Mouse (Mus musculus): ENCODE measurements around the gene Trim50.

The Trim50 gene

DNA sequence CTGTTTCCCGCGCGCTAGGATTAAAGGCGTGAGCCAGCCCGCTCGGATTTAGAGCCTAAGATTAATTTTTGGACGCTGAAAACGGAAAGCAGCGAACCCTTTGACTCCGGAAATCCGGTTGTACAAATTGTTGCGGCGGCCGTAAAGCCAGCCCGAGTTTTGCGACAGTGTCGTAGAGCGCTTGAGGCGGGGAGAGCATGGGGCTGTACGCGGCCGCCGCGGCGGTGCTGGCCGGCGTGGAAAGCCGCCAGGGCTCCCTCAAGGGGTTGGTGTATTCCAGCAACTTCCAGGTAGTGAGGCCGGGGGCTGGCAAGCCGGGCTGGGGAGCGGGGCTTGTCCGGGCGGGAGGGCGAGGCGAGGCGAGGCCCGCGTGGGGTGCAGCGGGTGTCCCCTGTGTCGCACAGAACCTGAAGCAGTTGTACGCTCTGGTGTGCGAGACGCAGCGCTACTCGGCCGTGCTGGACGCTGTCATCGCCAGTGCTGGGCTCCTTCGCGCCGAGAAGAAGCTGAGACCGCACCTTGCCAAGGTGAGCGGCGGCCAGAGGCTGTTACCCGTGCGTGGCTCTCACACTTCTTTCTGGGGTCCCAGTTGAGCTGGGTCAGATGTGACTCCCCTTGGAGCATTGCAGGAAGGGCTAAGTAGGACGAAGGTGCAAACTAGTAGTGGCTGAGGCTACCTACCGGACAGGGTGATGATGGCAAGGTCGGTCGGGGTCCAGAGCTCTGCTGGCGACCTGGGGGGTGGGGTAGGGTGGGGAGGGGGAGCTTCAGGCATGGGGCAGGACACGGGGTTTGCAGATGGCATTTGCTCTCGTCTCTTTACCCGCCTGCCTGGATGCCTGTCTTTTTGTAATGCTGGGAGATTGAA lies 16.9 kb downstream of the Trim50 start, which contains the start of gene Nsun5:
TSS of gene Nsun5 (plus strand) at position 167 of the 868 bp plus-strand sequence.
- peak; percentile 85 to 95 for DNase-seq

DNA sequence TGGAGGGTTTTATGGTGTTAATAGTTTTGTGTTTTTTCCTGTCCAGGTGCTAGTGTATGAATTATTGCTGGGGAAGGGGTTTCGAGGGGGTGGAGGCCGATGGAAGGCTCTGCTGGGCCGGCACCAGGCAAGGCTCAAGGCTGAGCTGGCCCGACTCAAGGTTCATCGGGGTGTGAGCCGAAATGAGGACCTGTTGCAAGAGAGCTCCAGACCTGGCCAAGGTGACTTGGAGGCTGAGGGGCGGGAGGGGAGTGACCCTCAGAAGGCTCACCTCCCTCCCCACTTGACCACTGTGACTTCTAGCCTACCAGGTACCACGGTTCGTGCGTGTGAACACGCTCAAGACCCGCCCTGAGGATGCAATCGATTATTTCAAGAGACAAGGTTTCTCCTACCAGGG lies 18.1 kb downstream of the Trim50 start:
- no peak for DNase-seq

DNA sequence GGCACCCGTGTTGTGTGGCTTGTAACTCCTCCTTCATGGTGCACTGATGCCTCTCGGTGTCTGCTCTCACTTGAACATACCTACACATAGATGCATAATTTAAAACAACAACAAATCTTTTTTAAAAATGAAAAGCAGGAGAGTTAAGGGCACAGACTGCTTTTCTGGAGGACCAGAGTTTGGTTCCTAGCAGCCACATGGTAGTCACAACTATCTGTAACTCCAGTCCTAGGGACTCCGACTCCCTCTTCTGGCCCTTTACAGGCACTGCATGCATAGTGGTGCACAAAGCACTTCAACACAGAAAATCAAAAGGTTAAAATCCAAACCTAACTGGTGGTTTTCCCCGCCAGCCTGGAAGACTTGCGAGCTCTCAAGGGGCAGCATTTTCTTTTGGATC lies 20.5 kb downstream of the Trim50 start:
- no peak for DNase-seq

DNA sequence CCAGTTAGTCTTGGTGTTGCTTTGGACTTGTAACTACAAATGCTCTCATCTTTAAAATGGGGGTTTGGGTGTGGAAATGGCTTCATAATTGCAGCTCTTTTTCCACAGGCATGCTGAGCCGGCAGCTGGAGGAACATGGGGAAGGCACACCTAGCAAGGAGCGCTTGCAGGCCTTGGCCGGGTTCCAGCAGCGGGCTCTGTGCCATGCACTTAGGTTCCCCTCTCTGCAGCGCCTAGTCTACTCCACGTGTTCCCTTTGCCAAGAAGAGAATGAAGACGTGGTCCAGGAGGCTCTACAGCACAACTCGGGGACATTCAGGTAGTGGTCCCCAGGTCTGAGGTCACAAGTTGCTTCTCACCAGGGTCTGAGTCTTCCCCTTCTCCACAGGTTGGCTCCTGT lies 22.1 kb downstream of the Trim50 start:
- DNase-seq: no peak

DNA sequence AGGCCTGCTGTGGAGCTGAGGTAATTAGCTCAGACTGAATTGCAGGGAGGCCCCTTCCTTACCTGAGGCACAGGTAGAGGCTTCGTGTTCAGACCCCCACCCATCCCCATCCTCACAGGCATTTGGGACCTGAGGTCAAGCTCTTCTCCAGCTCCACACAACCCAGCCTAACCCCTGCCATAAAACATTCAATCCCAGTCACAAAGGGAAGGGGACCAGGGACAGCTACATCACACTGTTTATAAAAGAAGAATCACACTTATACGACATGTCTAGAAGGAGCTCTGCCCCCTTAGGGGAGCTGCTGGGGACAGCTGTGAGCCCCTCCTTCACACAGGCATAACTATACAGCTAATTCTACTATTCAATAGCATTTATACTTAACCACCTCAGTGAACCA lies 23.2 kb downstream of the Trim50 start:
- no peak for DNase-seq

DNA sequence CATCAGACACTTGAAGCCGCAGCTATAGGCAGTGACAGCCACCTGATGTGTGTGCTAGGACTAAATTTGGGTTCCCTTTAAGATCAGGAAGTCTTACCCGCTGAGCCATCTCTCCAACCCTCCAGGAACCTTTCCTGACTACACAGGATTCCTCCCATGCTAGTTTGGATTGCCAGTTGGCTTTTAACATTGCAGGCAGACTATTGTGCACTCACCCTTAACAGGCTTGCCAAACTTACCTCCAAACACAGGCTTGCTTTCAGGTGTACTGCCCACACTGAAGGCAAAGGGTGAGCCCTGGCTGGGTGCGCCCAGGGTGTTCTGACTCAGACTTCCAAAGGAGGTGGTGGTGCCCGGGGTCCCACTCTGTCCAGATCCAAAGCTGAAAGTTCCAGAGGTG lies 27.6 kb downstream of the Trim50 start:
- DNase-seq: no peak

DNA sequence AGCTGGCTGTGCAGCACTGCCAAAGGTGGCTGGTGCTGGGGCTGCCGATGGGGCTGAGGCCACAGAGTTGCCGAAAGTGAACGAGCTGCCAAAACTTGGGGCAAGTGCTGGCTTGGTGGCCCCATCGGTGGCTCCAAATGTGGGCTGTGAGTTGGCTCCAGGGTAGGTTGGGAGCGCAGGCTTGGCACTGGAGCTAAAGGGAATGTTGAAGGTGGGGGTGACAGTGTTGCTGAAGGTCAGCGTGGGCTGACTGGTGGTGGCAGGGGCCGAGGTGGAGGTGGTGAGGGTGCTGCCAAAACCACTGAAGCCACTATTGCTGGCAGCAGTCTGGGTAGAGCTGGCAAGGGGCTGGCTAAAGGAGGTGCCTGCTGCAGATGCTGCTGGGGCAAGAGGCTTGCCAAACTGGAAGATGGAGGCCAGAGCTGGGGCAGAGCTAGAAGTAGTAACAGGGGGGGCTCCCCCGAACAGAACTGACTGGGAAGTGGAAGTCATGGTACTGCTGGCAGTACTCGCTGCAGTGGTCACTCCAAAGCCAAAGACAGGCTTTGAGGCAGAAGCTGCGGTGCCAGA lies 28.3 kb downstream of the Trim50 start:
- no peak for DNase-seq

DNA sequence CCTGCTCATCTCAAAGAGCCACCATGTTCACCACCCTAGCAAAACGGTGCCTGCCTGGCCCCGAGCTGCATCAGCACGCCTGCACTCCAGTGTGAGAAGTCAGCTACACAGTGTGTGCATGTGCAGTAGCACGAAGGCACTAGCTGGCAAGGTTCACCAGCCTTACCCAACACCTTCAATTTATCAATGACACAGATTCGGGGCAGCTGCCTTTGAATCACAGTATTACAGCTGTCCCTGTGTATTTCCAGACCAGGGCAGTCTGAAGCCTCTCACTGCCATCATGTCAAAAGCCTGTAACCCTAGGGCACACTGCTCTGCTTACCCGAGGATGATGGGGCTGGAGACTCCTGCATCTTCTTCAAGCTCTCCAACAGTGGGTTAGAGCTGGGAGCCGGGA lies 29.7 kb downstream of the Trim50 start:
- no peak for DNase-seq

DNA sequence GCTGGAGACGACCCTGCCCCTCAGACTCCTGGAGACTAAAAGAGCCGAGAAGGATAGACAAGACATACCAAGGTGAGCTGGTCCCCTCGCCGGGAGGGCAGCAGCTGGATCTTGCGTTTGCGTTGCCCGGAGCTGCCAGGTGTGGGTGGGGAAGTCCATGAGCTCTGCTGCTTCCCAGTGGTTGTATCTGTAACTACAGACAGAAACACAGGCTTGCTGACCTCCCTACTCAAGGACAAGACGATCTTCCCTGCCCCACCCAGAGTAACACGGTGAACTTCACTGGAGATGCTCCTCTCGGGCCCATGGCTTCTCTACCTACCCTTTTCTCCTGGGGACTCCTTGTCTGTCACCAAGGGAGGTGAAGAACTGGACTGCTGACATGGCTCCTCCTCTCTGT lies 30.7 kb downstream of the Trim50 start:
- no peak for DNase-seq

DNA sequence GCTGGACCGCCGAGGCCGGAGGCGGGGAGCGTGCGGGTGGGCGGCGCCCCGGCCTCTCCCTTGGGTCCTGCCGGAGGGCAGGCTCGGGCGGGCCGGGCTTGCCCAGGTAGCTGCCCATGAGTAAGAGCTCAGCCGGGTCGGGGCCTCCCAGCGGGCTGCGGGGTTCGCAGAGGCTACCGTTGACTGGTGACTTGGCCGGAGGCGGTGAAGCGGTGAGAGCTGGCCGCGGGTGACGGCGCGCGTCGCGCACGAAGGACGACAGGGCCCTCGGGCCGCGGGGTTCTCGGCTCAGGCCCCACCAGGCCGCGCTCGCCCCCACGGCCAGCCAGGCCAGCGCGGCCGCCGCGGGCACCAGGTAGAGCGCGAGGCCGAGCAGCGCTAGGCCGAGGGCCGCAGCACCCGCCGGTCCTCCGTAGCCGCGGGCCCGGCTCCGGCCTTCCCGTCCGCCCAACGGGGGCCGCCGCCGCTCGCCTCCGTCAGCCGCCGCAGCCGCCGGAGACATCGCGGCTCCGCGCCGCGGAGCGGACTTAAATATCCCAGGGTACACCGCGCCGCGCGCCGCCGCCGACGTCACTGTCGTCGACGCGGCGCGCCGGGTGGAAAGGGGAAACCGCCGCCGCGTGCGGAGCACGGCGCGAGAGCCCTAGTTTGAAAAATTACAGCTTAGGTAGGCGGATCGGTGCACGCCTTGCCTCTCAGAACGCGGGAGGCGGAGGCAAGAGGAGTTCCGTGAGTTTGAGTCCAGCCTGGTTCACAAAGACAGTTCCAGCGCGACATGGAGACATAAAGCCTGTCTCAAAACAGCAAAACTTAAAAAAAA lies 41.1 kb downstream of the Trim50 start, which contains the start of gene Pom121:
TSS of gene Pom121 (minus strand) at position 543 of the 820 bp plus-strand sequence.
- peak; percentile 70 to 79 for DNase-seq

DNA sequence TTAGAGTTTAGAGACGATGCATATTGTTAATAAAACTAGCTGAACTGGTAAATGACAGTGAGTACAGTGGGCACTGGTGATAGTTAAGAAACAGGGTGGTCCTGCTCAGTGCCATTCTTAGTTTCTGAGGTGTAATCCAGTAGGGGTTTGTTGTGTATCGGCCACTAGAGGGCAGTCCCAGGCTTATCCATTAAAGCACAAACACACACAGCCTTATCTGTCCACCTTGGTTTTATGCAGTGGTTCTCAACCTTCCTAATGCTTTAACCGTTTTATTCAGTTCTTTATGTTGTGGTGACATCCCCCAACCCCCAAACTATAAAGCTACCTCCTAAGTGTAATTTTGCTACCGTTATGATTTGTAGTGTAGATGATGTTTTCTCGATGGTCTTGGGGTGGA lies 42.7 kb downstream of the Trim50 start:
- DNase-seq: peak in 1 of 2 experiments; percentile 54

DNA sequence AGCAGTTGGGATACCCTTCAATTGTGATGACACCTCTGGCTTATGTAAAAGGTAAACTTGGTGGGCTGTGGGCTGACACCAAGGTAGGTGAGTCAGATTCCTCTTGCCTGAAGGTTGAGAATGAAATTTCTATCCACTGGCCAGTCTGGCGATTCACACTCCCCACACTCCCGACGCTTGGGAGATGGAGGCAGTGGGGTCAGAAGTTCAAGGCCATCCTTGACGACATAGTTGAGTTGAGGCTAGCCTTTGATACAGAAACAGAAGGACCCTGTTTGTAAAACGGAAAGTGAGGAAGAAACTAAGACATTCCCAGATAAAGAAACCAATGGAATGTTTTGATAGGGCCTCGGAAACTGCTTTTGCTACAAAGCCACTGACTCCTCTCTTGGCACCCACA lies 46.3 kb downstream of the Trim50 start:
- no peak for DNase-seq

DNA sequence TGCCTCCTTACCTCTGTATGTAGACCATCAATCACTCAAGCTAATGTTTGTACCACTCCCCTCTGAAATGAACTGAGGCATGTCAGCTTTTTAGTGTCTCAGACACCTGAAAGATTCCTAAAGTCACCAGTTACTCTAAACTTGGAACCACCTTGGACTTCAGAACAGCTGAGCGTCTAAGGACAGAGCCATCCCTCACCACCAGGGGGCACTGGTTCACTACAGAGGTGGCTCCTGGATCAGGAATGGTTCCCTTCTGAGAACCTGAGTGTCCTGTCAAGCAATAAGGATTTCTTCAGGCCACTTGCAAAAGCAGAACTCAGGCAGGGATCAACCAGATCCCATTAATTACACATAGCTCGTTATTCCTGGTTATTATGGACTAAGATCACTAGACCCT lies 47.1 kb downstream of the Trim50 start:
- DNase-seq: peak; percentile 53 to 83

DNA sequence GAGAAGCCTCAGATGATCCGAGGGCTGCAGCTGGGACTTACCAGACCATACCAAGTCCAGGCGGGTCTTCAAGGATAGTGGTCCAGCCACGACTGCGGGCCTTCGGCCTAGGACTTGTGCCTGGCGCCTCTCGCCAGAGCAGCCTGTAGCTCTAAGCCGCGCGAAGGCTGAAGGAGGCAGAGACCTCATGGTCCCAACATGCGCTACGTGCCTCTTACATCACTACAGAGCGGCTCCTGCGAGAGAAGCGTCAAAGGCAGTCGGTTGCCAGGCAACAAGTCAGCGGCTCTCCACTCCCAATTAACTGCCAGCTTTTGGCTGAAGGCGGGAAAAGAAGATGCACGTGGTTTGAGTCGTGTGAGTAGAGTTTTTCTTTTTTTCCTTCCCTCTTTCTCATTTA lies 51.5 kb downstream of the Trim50 start:
- DNase-seq: no peak

DNA sequence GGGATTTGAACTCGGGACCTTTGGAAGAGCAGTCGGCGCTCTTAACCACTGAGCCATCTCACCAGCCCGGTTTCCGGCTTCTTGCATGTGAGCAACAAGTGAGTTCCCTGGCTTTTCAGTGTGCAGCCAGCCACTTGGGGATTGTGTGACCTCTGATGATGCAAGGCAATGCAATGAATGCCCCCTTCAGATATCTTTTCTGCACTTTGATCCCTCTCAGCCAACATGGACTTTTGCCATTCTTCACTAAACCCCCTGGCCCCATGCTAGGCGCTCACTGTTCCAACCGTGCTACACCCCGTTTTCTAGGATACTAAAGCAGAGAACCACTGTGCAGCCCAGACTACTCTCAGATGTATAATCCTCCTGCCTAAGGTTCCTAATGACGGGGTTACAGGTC lies 52.3 kb downstream of the Trim50 start:
- DNase-seq: no peak

DNA sequence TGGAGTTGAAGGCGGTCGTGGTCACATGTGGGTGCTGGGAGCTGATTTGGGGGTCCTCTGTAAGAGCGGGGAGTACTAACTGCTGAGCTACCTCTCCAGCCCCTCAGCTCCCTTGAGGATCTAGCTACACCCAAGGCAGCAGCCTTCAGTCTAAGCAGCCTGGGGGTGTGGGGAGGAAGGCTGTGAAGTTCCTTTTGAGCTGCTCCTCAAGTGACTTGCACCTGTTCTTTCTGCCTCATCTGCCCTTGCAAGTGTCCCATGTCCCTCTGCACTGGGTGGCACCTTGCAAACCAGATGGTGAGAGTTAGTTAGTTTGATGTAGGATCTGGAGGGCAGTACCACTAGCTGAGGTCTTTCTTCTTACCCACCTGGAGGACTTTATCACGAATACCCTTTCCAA lies 55.0 kb downstream of the Trim50 start:
- DNase-seq: no peak

DNA sequence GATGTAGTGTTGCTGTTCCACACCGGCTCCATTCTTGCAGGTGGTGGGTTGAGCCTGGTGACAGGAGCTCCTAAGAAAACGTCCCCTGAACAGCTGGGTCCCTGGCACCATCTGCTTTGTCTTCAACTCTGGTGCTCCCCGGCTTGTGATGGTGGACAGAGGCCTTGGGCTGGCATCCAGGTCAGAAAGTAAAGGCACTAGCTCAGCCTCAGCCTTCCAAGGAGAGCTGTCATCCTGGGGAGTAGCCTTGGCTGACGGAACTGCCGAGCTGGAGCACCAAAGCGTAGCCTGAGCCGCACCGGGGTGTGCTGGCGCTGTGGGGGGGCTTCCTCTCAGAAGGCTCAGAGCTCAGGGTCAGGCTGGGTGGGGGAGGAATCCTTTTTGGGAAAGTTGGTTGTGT lies 57.2 kb downstream of the Trim50 start:
- DNase-seq: no peak

All from spleen, adult 18-20 months (tissue).